Mouse (Mus musculus) midbrain, embryonic 12.5 days (tissue): Measurements from ENCODE around the gene Clec2d. TPM values are rescaled to one million over a fixed set of nuclear protein-coding genes. Genes with fewer than 3 reads are reported as not detected.
"Not testable (repeated sequence)": the region's sequence is repeated elsewhere in the genome, so short reads cannot be mapped to it uniquely, and the experiment has no call there.

Source experiments
- ATAC-seq: fragments of 200-750 bp; cut with Nextera tagmentation; 2 replicates; pipeline ENCODE4 v1.8.0; 2017; ENCODE audit warnings: low read depth, moderate TSS enrichment, moderate library complexity; ENCODE audit not compliant: low FRiP score
- H3K27ac ChIP-seq: fragments of 300-500 bp; sonication (generic); replicated peaks from 2 replicates; pipeline ENCODE4 v1.5.1; 2016; ENCODE audit warnings: mild to moderate bottlenecking
- H3K27me3 ChIP-seq: fragments of 300-500 bp; sonication (generic); 2 replicates; pipeline ENCODE4 v1.6.1; 2016; ENCODE audit warnings: mild to moderate bottlenecking
- H3K36me3 ChIP-seq: fragments of 300-500 bp; sonication (generic); 2 replicates; pipeline ENCODE4 v1.6.1; 2016
- H3K4me1 ChIP-seq: fragments of 300-500 bp; sonication (generic); 2 replicates; pipeline ENCODE4 v1.6.1; 2016
- H3K4me2 ChIP-seq: fragments of 300-500 bp; sonication (generic); replicated peaks from 2 replicates; pipeline ENCODE4 v1.6.1; 2016; ENCODE audit warnings: mild to moderate bottlenecking, moderate library complexity
- H3K4me3 ChIP-seq: fragments of 300-500 bp; sonication (generic); 2 replicates; pipeline ENCODE4 v1.5.1; 2016; ENCODE audit warnings: mild to moderate bottlenecking
- H3K9ac ChIP-seq: fragments of 300-500 bp; sonication (generic); replicated peaks from 2 replicates; pipeline ENCODE4 v1.6.1; 2016; ENCODE audit warnings: mild to moderate bottlenecking, moderate library complexity
- H3K9me3 ChIP-seq: fragments of 300-500 bp; sonication (generic); 2 replicates; pipeline ENCODE4 v1.6.1; 2016; ENCODE audit warnings: mild to moderate bottlenecking
- WGBS: fragments of 180-500 bp; shearing (Covaris S2); methylation state at CpG from one replicate; pipeline ENCODE4 v1.1.7; 2016; 5-methylcytosine and 5-hydroxymethylcytosine counted together
- polyA plus RNA-seq: library from polyadenylated mRNA; unstranded; fragments of >200 nt; fragmentation: Nextera tagmentation; extraction: Ambion mirVana; gene quantifications from 2 replicates; pipeline ENCODE4 v1.2.1, GENCODE M21; 2016

Gene Clec2d
- polyA plus RNA-seq, 1 experiment from 2014 or later = 0.14 TPM

GRCm38 (mm10) chr6:129200066-129200465 is 19.7 kb downstream of the Clec2d start:
- H3K4me3 ChIP-seq, ATAC-seq: not testable (repeated sequence)

GRCm38 (mm10) chr6:129202306-129202705 is 21.9 kb downstream of the Clec2d start:
- H3K36me3 ChIP-seq = no peaks in the 10 kb centered on the region
- 85% methylated on average over 1 of the region's 1 CpGs for WGBS
- H3K4me1 ChIP-seq = no peaks in the 10 kb centered on the region
- no peak for ATAC-seq
- no peak overlapping the region for H3K27ac ChIP-seq
- no peak overlapping the region for H3K9ac ChIP-seq
- no peak overlapping the region for H3K4me2 ChIP-seq
- no peak overlapping the region for H3K4me3 ChIP-seq
- H3K9me3 ChIP-seq = no peaks in the 10 kb centered on the region
- no peaks in the 10 kb centered on the region for H3K27me3 ChIP-seq

More at GRCm38 (mm10) chr6:129200066-129200465, 19.7 kb downstream of the Clec2d start:
- H3K4me1 ChIP-seq, H3K4me2 ChIP-seq, H3K9ac ChIP-seq, H3K27me3 ChIP-seq, H3K27ac ChIP-seq, H3K9me3 ChIP-seq, H3K36me3 ChIP-seq: not testable (repeated sequence)

GRCm38 (mm10) chr6:129204342-129204741 is 23.9 kb downstream of the Clec2d start:
- no peak for ATAC-seq
- H3K27me3 ChIP-seq = no peaks in the 10 kb centered on the region
- H3K27ac ChIP-seq = no peak overlapping the region
- no peaks in the 10 kb centered on the region for H3K9me3 ChIP-seq
- WGBS = 89% methylated on average over 1 of the region's 1 CpGs
- H3K4me3 ChIP-seq = no peak overlapping the region
- H3K36me3 ChIP-seq = no peaks in the 10 kb centered on the region
- no peak overlapping the region for H3K4me2 ChIP-seq
- no peaks in the 10 kb centered on the region for H3K4me1 ChIP-seq
- no peak overlapping the region for H3K9ac ChIP-seq

GRCm38 (mm10) chr6:129204838-129205237 is 24.4 kb downstream of the Clec2d start:
- Histone ChIP-seq H3K4me3 (no peak overlapping the region), H3K36me3 (no peaks in the 10 kb centered on the region), H3K4me1 (no peaks in the 10 kb centered on the region), H3K9ac (no peak overlapping the region), H3K27ac (no peak overlapping the region), H3K4me2 (no peak overlapping the region), H3K27me3 (no peaks in the 10 kb centered on the region), H3K9me3 (no peaks in the 10 kb centered on the region)
- WGBS = 84% methylated on average over 3 of the region's 3 CpGs
- ATAC-seq = no peak

- no peaks in the 10 kb centered on the region for H3K9me3 ChIP-seq
- no peaks in the 10 kb centered on the region for H3K4me1 ChIP-seq
- no peak overlapping the region for H3K4me2 ChIP-seq
- no peak for ATAC-seq
- 89% methylated on average over 5 of the region's 5 CpGs for WGBS
- no peak overlapping the region for H3K9ac ChIP-seq
- no peak overlapping the region for H3K27ac ChIP-seq
- no peaks in the 10 kb centered on the region for H3K27me3 ChIP-seq
- no peak overlapping the region for H3K4me3 ChIP-seq
- H3K36me3 ChIP-seq = no peaks in the 10 kb centered on the region
Observed at GRCm38 (mm10) chr6:129208891-129209519, 28.6 kb downstream of the Clec2d start.

- Histone ChIP-seq H3K9ac (no peak overlapping the region), H3K9me3 (no peaks in the 10 kb centered on the region), H3K27ac (no peak overlapping the region), H3K4me3 (no peak overlapping the region), H3K36me3 (no peaks in the 10 kb centered on the region), H3K27me3 (no peaks in the 10 kb centered on the region), H3K4me2 (no peak overlapping the region), H3K4me1 (no peaks in the 10 kb centered on the region)
- WGBS = 76% methylated on average over 1 of the region's 1 CpGs
- ATAC-seq = no peak
Observed at GRCm38 (mm10) chr6:129209785-129210446, 29.5 kb downstream of the Clec2d start.

- Histone ChIP-seq H3K9ac (no peak overlapping the region), H3K4me2 (no peak overlapping the region), H3K4me3 (no peak overlapping the region), H3K27ac (no peak overlapping the region), H3K27me3 (no peaks in the 10 kb centered on the region), H3K9me3 (no peaks in the 10 kb centered on the region), H3K4me1 (no peaks in the 10 kb centered on the region), H3K36me3 (no peaks in the 10 kb centered on the region)
- 87% methylated on average over 4 of the region's 4 CpGs for WGBS
- ATAC-seq = no peak
Observed at GRCm38 (mm10) chr6:129210447-129210790, 30.0 kb downstream of the Clec2d start.

- no peak overlapping the region for H3K4me3 ChIP-seq
- ATAC-seq = no peak
- H3K4me2 ChIP-seq = no peak overlapping the region
- no peaks in the 10 kb centered on the region for H3K4me1 ChIP-seq
- H3K9ac ChIP-seq = no peak overlapping the region
- H3K36me3 ChIP-seq = no peaks in the 10 kb centered on the region
- H3K27me3 ChIP-seq = no peaks in the 10 kb centered on the region
- H3K9me3 ChIP-seq = no peaks in the 10 kb centered on the region
- H3K27ac ChIP-seq = no peak overlapping the region
Observed at GRCm38 (mm10) chr6:129212421-129213195, 32.2 kb downstream of the Clec2d start.

- Histone ChIP-seq H3K4me2 (no peak overlapping the region), H3K4me1 (no peaks in the 10 kb centered on the region), H3K27ac (no peak overlapping the region), H3K36me3 (no peaks in the 10 kb centered on the region), H3K9ac (no peak overlapping the region), H3K27me3 (no peaks in the 10 kb centered on the region), H3K9me3 (no peaks in the 10 kb centered on the region), H3K4me3 (no peak overlapping the region)
- 80% methylated on average over 1 of the region's 1 CpGs for WGBS
- no peak for ATAC-seq
Observed at GRCm38 (mm10) chr6:129213497-129213896, 33.1 kb downstream of the Clec2d start.

- H3K4me3 ChIP-seq = no peak overlapping the region
- no peak overlapping the region for H3K9ac ChIP-seq
- H3K27ac ChIP-seq = no peak overlapping the region
- 94% methylated on average over 2 of the region's 2 CpGs for WGBS
- ATAC-seq = no peak
- H3K27me3 ChIP-seq = no peaks in the 10 kb centered on the region
- H3K9me3 ChIP-seq = no peaks in the 10 kb centered on the region
- H3K4me2 ChIP-seq = no peak overlapping the region
- H3K36me3 ChIP-seq = no peaks in the 10 kb centered on the region
- no peaks in the 10 kb centered on the region for H3K4me1 ChIP-seq
Observed at GRCm38 (mm10) chr6:129214263-129214662, 33.8 kb downstream of the Clec2d start.

GRCm38 (mm10) chr6:129215053-129215452 is 34.6 kb downstream of the Clec2d start:
- H3K4me1 ChIP-seq = no peaks in the 10 kb centered on the region
- no peak for ATAC-seq
- no peaks in the 10 kb centered on the region for H3K9me3 ChIP-seq
- WGBS = 74% methylated on average over 2 of the region's 2 CpGs
- no peak overlapping the region for H3K9ac ChIP-seq
- H3K27me3 ChIP-seq = no peaks in the 10 kb centered on the region
- no peaks in the 10 kb centered on the region for H3K36me3 ChIP-seq
- no peak overlapping the region for H3K4me2 ChIP-seq
- H3K4me3 ChIP-seq = no peak overlapping the region
- H3K27ac ChIP-seq = no peak overlapping the region

GRCm38 (mm10) chr6:129215886-129216637 is 35.6 kb downstream of the Clec2d start:
- Histone ChIP-seq H3K4me3 (no peak overlapping the region), H3K9ac (no peak overlapping the region), H3K27ac (no peak overlapping the region), H3K9me3 (no peaks in the 10 kb centered on the region), H3K4me2 (no peak overlapping the region), H3K27me3 (no peaks in the 10 kb centered on the region), H3K4me1 (no peaks in the 10 kb centered on the region), H3K36me3 (no peaks in the 10 kb centered on the region)
- ATAC-seq = no peak
- WGBS = 93% methylated on average over 7 of the region's 7 CpGs
